Mouse (Mus musculus): Measurements from ENCODE around the gene Bend4. TPM values are rescaled to one million over a fixed set of nuclear protein-coding genes. Genes with fewer than 3 reads are reported as not detected.

The Bend4 gene
- polyA plus RNA-seq, 1 experiment from 2014 or later, result 10.5 TPM

DNA sequence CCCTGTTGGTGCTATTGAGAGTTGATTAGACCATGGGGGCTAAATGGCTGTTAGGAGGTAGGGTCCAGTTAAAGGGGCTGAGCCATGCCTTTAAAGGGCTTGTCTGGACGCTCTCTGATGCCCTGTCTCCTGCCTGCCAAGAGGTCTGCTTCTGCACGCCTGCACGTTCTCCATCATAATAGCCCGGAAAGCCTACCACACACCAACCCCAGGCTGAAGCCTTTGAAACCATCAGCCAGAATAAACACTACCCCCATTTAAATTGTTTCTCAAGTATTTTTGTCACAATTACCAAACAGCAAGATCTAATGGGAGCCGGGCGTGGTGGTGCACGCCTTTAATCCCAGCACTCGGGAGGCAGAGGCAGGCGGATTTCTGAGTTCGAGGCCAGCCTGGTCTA, 65.8 kb downstream of the Bend4 start:
- no peak for DNase-seq (ENCODE audit: low spot score)
- WGBS, result 96% methylated on average over 10 of the region's 10 CpGs

DNA sequence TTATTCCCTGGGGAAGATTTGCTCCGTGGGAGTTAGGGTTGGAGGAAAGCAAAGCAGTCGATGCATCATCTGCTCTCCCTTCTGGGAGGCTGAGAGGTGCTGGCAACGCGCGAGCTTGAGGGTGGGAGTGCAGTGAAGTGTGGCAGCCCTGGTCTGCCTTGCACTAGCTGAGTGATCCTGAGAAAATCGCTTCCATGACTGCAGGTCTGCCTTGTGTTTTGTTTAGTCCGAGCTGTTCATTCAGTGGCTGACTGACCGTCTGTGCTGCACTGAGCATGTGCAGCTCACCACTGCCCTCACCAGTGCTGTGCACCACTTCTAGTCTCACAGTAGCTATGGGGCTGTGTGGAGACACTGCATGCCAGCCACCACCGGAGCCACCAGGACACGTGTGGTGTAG, 79.2 kb downstream of the Bend4 start:
- H3K4me3 ChIP-seq, result no peak overlapping the region
- H3K27me3 ChIP-seq (replicated peaks; ENCODE audit: low read depth, poor library complexity, severe bottlenecking), result no peaks in the 10 kb centered on the region
- no peaks in the 10 kb centered on the region for H3K4me1 ChIP-seq
- no peak for DNase-seq (ENCODE audit: low spot score)
- H3K9me3 ChIP-seq, result no peaks in the 10 kb centered on the region
- H3K36me3 ChIP-seq (replicated peaks), result peaks cover 97% of the 10 kb centered on the region
- WGBS, result 86% methylated on average over 10 of the region's 10 CpGs
- H3K27ac ChIP-seq (replicated peaks), result no peak overlapping the region

More for the DNA sequence above, 65.8 kb downstream of the Bend4 start:
- no peak overlapping the region for H3K4me3 ChIP-seq
- H3K27ac ChIP-seq (replicated peaks), result no peak overlapping the region
- no peaks in the 10 kb centered on the region for H3K4me1 ChIP-seq
- H3K27me3 ChIP-seq (replicated peaks; ENCODE audit: low read depth, poor library complexity, severe bottlenecking), result no peaks in the 10 kb centered on the region
- no peaks in the 10 kb centered on the region for H3K36me3 ChIP-seq (replicated peaks)
- H3K9me3 ChIP-seq, result no peaks in the 10 kb centered on the region

DNA sequence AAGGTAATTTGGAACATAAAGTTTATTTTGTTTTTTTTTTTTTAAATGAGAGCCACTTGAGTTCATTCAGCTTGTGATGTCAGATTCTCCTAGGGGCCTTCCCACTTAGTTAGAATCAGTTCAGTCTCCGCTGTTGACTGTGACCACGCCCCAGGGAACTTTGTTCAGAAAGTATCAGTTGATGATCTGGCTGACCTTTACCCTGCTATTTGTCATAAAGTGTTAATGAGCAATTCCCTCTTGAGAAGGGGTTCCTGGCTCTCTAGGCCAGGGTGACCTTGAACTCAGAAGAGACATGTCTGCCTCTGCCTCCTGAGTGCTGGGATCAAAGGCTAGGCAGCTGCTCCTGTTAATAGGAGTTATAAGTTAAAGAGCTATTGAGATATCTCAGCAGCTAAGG, 81.0 kb downstream of the Bend4 start:
- Histone ChIP-seq H3K4me1 (no peaks in the 10 kb centered on the region), H3K4me3 (no peak overlapping the region), H3K27me3 (replicated peaks; ENCODE audit: low read depth, poor library complexity, severe bottlenecking) (no peaks in the 10 kb centered on the region), H3K9me3 (no peaks in the 10 kb centered on the region), H3K36me3 (replicated peaks) (peaks cover 97% of the 10 kb centered on the region), H3K27ac (replicated peaks) (no peak overlapping the region)
- WGBS, result 87% methylated on average over 2 of the region's 2 CpGs
- no peak for DNase-seq (ENCODE audit: low spot score)

Other genes with a start within 250 kb of the Bend4 start
- gene Tmem33, start 167.7 kb downstream of the Bend4 start, polyA plus RNA-seq (2016; fragmentation: Nextera tagmentation; extraction: Ambion mirVana), result 106 and 117 TPM in 2 replicates
- 83.0 and 85.4 TPM in 2 replicates for gene Slc30a9, start 121.4 kb downstream of the Bend4 start, polyA plus RNA-seq (2016; fragmentation: Nextera tagmentation; extraction: Ambion mirVana)
- 3.5 and 6.7 TPM in 2 replicates for gene Shisa3, start 179.6 kb upstream of the Bend4 start, polyA plus RNA-seq (2016; fragmentation: Nextera tagmentation; extraction: Ambion mirVana)

Measured in embryonic facial prominence, embryonic 10.5 days (tissue).